Mouse (Mus musculus) liver (tissue): ENCODE data around the gene Man1a.

Source experiments
- DNase-seq: peaks from one replicate; pipeline ENCODE4 v3.0.0-alpha.2; 2020; ENCODE audit warnings: mixed read lengths

Man1a gene

GRCm38 (mm10) chr10:54076420-54076819 lies at the start of gene Man1a:
Man1a (minus strand) TSS chr10:54076609.
- no peak for DNase-seq

DNA sequence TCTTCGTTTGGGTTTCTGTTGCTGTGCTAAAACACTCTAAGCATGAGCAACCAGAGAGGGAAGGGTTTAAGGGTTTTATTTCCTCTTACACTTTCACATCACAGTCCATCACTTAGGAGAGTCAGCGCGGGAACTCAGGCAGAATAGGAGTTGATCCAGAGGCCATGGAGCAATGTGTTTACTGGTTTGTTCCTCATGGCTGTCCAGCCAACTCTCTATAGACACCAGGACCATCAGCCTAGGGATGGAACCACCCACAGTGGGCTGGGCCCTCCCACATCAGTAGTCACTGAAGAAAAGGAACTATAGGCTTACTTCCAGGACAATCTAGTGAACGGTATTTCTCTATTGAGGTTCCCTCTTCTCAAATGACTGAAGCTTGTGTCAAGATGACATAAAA lies 45.4 kb upstream of the Man1a start:
- DNase-seq = no peak

GRCm38 (mm10) chr10:54120375-54120774 lies 44.0 kb upstream of the Man1a start:
- DNase-seq = no peak

DNA sequence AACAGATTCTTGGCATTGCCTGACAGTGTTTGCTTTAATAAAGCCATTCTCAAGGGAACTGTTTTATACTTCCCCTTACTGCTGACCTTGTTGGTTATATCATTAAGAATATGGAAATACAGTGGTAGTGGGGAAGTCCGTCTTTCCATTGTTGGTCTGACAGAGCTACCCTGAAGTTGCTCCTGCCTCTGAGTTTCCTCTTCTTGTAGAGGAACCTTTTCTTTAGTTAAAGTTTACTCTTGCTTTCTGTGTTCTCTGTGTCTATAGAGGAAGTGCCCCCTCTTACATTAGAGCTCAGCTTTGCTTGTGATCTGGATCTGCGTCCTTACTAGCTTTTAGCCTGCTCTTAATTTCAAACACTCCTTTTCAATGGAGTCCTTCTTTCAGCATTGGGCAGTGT lies 42.9 kb upstream of the Man1a start:
- DNase-seq = no peak

DNA sequence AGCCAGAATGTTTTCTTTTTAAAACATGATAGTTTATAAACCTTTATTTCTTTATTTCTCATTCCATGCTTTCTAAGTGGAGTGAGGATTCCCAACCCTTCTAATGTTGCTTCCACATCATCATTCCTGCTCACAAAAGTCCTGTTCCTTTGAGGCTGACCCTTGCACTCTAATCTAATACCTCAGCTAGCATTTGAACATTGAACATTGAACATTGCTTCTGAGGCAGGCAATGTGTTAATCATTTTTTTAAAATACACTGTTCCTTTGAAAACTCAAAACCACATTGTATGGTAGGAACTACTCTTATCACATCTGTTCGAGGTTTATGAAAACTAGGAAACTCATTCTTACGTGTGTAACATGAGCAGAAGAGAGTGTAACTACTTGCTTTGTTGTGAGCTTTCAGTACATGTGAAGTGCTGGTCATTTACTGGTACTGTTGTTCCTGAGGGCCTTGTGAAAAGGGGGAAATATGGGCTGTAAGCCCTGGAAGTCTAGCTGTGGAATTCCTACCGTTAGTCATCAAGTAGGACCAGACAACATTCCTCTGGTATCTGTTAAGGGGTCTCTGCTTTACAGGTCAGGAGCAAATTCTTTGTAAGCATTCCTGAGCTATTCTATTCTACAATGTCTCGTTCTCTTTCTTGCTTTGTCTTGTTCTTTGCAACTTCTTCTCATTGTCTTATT lies 42.0 kb upstream of the Man1a start:
- DNase-seq = no peak

- peak; percentile 5 for DNase-seq
These were observed 41.4 kb upstream of the Man1a start for GRCm38 (mm10) chr10:54117763-54118162.

DNA sequence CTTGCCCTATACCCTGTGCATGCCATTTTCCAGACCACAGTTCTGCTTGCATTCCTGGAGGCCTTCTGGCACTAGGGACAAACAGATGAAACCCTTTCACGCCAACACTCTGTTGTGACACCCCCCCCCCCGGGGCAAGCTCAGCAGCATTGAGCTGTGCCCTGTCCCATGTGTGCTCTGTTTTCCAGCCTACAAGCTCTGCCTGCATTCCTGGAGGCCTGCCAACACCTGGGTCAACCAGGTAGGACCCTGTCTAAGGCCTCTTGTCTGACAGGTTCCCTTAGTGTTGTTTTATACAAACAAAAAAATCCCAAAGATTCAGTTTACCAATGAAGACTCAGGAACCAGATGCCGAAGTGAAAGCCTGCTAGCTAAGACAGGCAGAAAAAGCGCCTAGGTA lies 27.3 kb upstream of the Man1a start:
- no peak for DNase-seq

DNA sequence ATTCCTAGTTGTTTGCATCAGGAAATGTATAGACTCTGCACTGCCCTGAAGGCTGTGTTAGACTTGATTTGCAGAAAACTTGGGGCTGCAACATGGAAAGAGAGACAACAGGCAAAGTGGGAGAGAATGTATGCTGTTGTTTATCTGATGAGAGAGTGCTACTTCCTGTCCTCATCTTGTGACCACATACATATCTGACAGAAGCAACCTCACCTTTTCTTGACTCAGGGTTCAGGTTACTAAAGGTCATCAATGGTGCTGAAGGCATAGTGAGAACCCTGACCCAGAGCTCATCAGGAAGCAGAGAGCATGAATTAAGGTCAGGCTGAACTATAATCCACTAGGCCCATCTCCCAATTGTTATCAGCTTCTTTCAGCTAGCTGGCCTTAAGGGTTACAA lies 15.7 kb upstream of the Man1a start:
- no peak for DNase-seq

DNA sequence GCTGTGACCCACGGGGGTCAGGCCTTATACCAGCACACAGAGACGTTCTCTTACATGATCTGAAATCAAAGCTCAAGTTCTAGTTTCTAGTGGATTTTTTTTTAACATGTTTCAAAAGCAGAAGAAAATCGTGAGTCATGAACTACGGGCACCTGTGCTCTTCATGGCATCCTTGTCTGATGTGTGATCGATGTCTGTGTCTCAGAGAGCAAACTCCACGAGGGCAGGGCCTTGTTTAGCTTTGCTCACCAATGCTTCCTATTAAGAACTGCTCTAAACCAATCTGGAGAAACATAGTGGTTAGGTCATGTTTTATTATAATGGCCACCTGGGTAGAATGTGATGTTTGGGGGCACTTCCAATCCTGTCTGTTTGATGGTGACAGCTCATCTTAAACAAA lies 13.5 kb upstream of the Man1a start:
- no peak for DNase-seq

- no peak for DNase-seq
These were observed 10.9 kb upstream of the Man1a start for GRCm38 (mm10) chr10:54087346-54087745.

GRCm38 (mm10) chr10:54085073-54085472 lies 8.7 kb upstream of the Man1a start:
- no peak for DNase-seq

DNA sequence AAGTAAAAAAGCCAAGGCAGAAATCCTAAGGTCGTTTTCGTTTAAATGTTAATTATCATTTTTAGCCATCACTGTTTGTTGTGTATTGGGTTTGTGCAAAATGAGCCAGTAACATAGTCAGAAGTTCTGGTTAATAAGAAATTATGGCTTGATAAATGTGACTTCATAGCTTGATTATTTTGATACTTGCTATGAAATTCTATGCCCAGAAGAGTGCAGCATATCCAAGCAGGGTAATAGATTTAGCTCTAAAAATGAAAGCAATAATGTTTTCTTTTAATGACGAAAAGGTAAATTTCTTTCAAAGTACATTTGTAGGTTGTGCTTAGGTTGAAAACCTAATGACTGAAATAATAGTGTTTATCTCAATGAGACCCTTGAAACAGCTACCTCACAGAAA lies 596 bp upstream of the Man1a start:
- no peak for DNase-seq

DNA sequence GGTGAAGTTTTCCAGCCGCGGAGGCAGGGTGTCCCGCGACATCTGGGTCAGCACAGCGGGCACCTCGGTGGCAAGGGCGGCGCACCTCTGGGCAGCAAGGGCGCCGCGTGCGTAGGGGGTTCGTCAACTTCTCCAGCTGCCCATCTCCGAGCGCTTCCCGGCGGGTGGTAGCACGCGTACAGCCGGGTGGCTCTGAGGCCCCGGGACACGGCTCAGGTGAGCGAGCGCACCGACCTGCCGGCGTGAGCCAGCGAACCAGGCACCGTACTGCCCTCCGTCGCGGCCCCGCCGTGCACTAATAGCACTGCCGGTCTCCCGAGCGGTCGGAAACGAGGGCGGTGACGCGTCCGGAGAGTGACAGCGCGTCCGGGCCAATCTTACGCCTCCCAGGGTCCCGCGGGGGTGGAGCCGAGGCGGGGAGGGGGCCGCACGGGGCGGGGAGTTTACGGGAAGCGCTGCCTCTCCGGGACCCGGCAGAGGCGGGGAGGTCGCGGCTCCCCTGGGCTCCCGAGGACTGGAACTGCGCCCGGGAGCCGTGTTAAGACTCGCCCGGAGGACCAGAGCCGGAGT lies 883 bp downstream of the Man1a start:
- DNase-seq = peak; percentile 98

- DNase-seq = peak; percentile 50
These were observed 1.6 kb downstream of the Man1a start for GRCm38 (mm10) chr10:54074609-54075421.

DNA sequence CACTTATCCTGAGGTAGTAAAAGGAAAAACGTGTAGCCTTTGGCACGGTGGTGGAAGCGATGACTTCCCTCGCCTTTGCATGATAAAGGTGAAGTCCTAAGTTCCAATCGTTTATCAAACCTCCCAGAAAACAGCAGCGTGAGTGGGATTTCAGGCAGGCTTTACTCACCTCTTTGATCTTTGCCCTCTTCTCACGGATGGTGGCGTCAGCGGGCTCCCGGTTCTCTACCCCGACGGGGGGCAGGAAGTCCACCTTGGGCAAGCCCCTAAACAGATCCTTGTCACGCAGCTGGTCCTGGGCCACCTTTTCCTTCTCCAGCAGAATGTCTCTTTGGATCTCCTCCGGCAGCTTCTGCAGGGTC lies 2.2 kb downstream of the Man1a start:
- DNase-seq = peak; percentile 63

DNA sequence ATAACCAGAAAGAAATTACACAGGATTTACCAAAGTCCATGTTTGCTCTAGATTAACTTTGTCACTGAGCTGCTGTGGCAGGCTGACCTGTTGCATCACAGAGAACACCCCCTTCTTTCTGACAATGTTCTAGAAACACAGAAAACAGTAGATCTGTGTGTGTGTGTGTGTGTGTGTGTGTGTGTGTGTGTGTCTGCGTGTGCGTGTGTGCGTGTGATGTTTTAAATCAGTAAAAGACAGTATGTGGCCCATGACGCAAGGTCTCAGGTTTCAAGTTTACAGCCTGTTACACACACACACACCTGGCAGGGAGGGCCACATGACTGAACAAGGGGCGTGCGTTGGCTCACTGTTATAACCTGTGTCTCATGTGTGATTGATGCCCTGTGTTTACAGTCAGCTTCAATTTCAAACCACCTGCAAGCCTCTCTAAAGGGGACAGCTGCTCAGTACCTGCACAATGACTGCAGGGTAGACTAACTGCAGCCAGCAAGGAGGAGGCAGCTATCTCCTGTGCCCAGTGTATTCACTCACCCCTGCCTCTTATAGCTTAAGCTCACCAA lies 2.7 kb downstream of the Man1a start:
- DNase-seq = peak; percentile 31

DNA sequence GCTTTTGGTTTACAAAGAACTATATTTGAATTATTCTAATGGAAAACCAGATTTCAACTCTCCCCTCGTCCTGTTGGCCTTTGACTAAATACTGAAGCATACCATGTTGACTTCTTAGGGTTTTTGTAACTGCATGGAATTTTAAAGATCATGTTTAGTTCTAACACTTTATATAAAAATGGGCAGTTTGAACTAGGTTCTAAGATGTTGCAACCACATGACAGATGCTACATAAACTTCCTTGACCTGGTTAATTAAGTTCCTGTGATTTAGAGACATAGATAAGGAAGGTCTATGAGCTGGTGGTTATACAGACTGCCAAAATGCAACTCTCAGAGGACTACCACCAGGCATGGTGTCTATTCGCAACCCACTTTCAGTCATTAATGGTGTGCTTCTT lies 4.1 kb downstream of the Man1a start:
- no peak for DNase-seq

DNA sequence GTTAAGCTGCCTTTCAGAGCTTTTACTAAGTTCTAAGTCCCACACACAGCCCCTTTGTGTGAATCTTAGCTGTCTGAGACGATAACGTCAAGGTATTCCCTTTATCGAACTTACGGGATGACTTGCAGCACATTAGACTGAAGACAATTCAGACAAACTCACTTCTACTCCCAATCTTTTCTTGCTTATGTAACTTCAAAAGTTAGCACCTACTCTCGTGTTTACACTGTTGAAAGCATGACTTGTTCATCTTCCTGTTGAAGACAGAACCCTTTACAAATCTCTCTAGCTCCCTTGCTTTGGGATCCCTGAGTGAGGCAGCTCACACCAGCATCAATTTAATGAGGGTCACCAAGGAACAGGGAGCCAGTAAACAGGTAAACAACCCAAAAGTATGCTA lies 5.9 kb downstream of the Man1a start:
- no peak for DNase-seq

GRCm38 (mm10) chr10:54069412-54069811 lies 7.0 kb downstream of the Man1a start:
- no peak for DNase-seq

GRCm38 (mm10) chr10:54066683-54067082 lies 9.7 kb downstream of the Man1a start:
- no peak for DNase-seq

DNA sequence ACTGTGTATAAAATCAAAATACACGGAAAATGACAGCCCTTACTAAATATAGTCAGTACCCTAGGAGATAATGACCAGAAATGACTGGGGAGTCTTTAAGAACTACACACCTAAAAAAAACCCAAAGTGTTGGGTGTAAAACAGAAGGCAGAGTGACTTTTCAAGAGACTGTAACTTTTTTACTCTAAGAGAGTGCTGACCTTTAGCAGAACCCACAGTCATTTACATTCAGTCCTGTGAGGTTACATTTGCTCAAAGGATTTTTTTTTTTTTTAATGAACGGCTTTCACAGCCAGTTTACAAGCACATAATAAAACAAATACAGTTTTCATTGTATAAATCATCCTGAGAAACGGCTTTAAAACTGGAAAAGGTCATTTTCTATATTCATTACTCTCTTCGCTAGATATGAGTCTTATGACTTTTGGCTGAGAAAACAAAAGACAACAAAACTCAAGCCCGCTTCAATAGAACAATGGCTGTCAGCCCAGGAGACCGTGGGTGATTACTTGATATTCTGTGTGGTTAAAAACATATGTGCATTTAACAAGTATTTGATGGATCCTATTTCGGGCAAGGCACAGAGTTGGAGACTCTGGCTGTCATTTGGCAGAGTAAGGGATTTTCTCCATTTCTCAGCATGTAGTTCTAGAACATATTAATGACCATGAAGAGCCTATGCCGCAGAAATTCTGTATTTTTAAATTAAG lies 12.7 kb downstream of the Man1a start:
- DNase-seq = no peak

GRCm38 (mm10) chr10:54062835-54063234 lies 13.6 kb downstream of the Man1a start:
- no peak for DNase-seq

GRCm38 (mm10) chr10:54061159-54061558 lies 15.2 kb downstream of the Man1a start:
- DNase-seq = no peak
